Mouse (Mus musculus) MEL (cell line): Measurements from ENCODE around the gene Nphs2. TPM values are rescaled to one million over a fixed set of nuclear protein-coding genes. Genes with fewer than 3 reads are reported as not detected.
"Not testable (repeated sequence)": the region's sequence is repeated elsewhere in the genome, so short reads cannot be mapped to it uniquely, and the experiment has no call there.

Experiments used
- DNase-seq: peaks from one replicate; pipeline ENCODE4 v3.0.0; 2011; ENCODE audit warnings: low read depth, low spot score
- H3K27ac ChIP-seq: 2 replicates; pipeline ENCODE4 v1.5.1; 2012; ENCODE audit warnings: low read depth, mild to moderate bottlenecking, control low read depth, low read length, moderate library complexity; ENCODE audit not compliant: control insufficient read depth
- H3K27me3 ChIP-seq, 2 experiments: fragments of 150-350 bp in 1 of 2; sonication (generic) in 1 of 2; 2 replicates each; pipeline ENCODE4 v1.6.1; 2012; ENCODE audit warnings: low read length in 2 of 2, mild to moderate bottlenecking in 2 of 2, improper control_type of control experiment in 1 of 2, moderate library complexity in 1 of 2; ENCODE audit not compliant: insufficient read depth in 2 of 2, control insufficient read depth in 1 of 2
- H3K36me3 ChIP-seq, 2 experiments: 2 replicates each; pipeline ENCODE4 v1.6.1; 2012 to 2014; ENCODE audit warnings: low read length in 2 of 2, improper control_type of control experiment in 1 of 2, inconsistent platforms in 1 of 2, mild to moderate bottlenecking in 1 of 2; ENCODE audit not compliant: insufficient read depth in 2 of 2, control insufficient read depth in 1 of 2
- H3K4me1 ChIP-seq, 2 experiments: fragments of 150-350 bp in 1 of 2; sonication (generic) in 1 of 2; 2 replicates each; pipeline ENCODE4 v1.6.1; 2012; ENCODE audit warnings: low read length in 2 of 2, improper control_type of control experiment in 1 of 2, mild to moderate bottlenecking in 1 of 2; ENCODE audit not compliant: insufficient read depth in 2 of 2, control insufficient read depth in 1 of 2
- H3K4me3 ChIP-seq, 2 experiments: fragments of 150-350 bp in 1 of 2; sonication (generic) in 1 of 2; 2 replicates each; pipeline ENCODE4 v1.5.1; 2012; ENCODE audit warnings: low read depth in 2 of 2, low read length in 2 of 2, mild to moderate bottlenecking in 2 of 2, moderate library complexity in 2 of 2, control low read depth in 1 of 2, improper control_type of control experiment in 1 of 2; ENCODE audit not compliant: control insufficient read depth in 1 of 2, insufficient read depth in 1 of 2
- H3K79me2 ChIP-seq: 2 replicates; pipeline ENCODE4 v1.6.1; 2012; ENCODE audit warnings: mild to moderate bottlenecking, low read length, moderate library complexity; ENCODE audit not compliant: control insufficient read depth, poor library complexity, insufficient read depth
- H3K9ac ChIP-seq: 2 replicates; pipeline ENCODE4 v1.6.1; 2012; ENCODE audit warnings: low read depth, mild to moderate bottlenecking, control low read depth, low read length, moderate library complexity; ENCODE audit not compliant: control insufficient read depth, poor library complexity, severe bottlenecking
- H3K9me3 ChIP-seq: fragments of 150-350 bp; sonication (generic); replicated peaks from 2 replicates; pipeline ENCODE4 v1.6.1; 2012; ENCODE audit warnings: mild to moderate bottlenecking, low read length, improper control_type of control experiment, moderate library complexity; ENCODE audit not compliant: insufficient read depth
- CHD2 ChIP-seq: IDR thresholded peaks from 2 replicates; pipeline ENCODE4 v1.6.1; 2011; ENCODE audit warnings: low read length, improper control_type of control experiment
- CTCF ChIP-seq, 3 experiments: IDR thresholded peaks in 2 of 3; conservative IDR thresholded peaks in 1 of 3; 2 replicates each; pipeline ENCODE4 v1.5.1; 2011 to 2012; ENCODE audit warnings: low read length in 3 of 3, low read depth in 2 of 3, mild to moderate bottlenecking in 2 of 3, improper control_type of control experiment in 1 of 3, inconsistent platforms in 1 of 3, mixed read lengths in 1 of 3, moderate library complexity in 1 of 3; ENCODE audit not compliant: control insufficient read depth in 1 of 3, insufficient read depth in 1 of 3, poor library complexity in 1 of 3, severe bottlenecking in 1 of 3
- ETS1 ChIP-seq: IDR thresholded peaks from 2 replicates; pipeline ENCODE4 v1.6.1; 2012; ENCODE audit warnings: low read depth, mild to moderate bottlenecking, inconsistent platforms, low read length, improper control_type of control experiment, moderate library complexity
- JUND ChIP-seq: IDR thresholded peaks from 2 replicates; pipeline ENCODE4 v1.6.1; 2011; ENCODE audit warnings: low read depth, mild to moderate bottlenecking, improper control_type of control experiment, low read length
- KAT2A ChIP-seq: conservative IDR thresholded peaks from 2 replicates; pipeline ENCODE4 v1.6.1; 2012; ENCODE audit warnings: low read depth, low read length, improper control_type of control experiment, inconsistent platforms
- MAZ ChIP-seq: IDR thresholded peaks from 2 replicates; pipeline ENCODE4 v1.6.1; 2012; ENCODE audit warnings: low read depth, mild to moderate bottlenecking, inconsistent platforms, low read length, improper control_type of control experiment
- MEF2A ChIP-seq: IDR thresholded peaks from 2 replicates; pipeline ENCODE4 v1.6.1; 2014; ENCODE audit warnings: low read depth, mild to moderate bottlenecking, inconsistent platforms, low read length, improper control_type of control experiment; ENCODE audit not compliant: poor library complexity, insufficient replicate concordance, severe bottlenecking; ENCODE audit errors: extremely low read depth
- MXI1 ChIP-seq: IDR thresholded peaks from 2 replicates; pipeline ENCODE4 v1.6.1; 2011; ENCODE audit warnings: mild to moderate bottlenecking, low read depth, low read length, improper control_type of control experiment
- NELFE ChIP-seq: IDR thresholded peaks from 2 replicates; pipeline ENCODE4 v1.6.1; 2011; ENCODE audit warnings: low read depth, low read length, improper control_type of control experiment
- NRF1 ChIP-seq: IDR thresholded peaks from 2 replicates; pipeline ENCODE4 v1.6.1; 2014; ENCODE audit warnings: low read depth, mild to moderate bottlenecking, inconsistent platforms, low read length, improper control_type of control experiment, moderate library complexity; ENCODE audit not compliant: poor library complexity, insufficient read depth, severe bottlenecking
- POLR2A ChIP-seq, 2 experiments: IDR thresholded peaks; 2 replicates each; pipeline ENCODE4 v1.6.1; 2011 to 2012; ENCODE audit warnings: low read length in 2 of 2, mild to moderate bottlenecking in 2 of 2, control low read depth in 1 of 2, improper control_type of control experiment in 1 of 2, low read depth in 1 of 2, moderate library complexity in 1 of 2; ENCODE audit not compliant: control insufficient read depth in 1 of 2, insufficient read depth in 1 of 2, poor library complexity in 1 of 2
- POLR2AphosphoS2 ChIP-seq: IDR thresholded peaks from 2 replicates; pipeline ENCODE4 v1.6.1; 2011; ENCODE audit warnings: low read length, improper control_type of control experiment
- RCOR1 ChIP-seq: IDR thresholded peaks from 2 replicates; pipeline ENCODE4 v1.6.1; 2012; ENCODE audit warnings: low read depth, mild to moderate bottlenecking, inconsistent platforms, low read length, improper control_type of control experiment
- SIN3A ChIP-seq: IDR thresholded peaks from 2 replicates; pipeline ENCODE4 v1.6.1; 2012; ENCODE audit warnings: low read length, improper control_type of control experiment, inconsistent platforms
- TAL1 ChIP-seq: IDR thresholded peaks from 2 replicates; pipeline ENCODE4 v1.6.1; 2012; ENCODE audit warnings: mild to moderate bottlenecking, inconsistent platforms, low read length, moderate library complexity, mixed read lengths
- TBP ChIP-seq: IDR thresholded peaks from 2 replicates; pipeline ENCODE4 v1.8.0; 2011; ENCODE audit warnings: low read depth, low read length, improper control_type of control experiment
- TCF12 ChIP-seq: IDR thresholded peaks from 2 replicates; pipeline ENCODE4 v1.6.1; 2014; ENCODE audit warnings: low read depth, mild to moderate bottlenecking, inconsistent platforms, low read length, improper control_type of control experiment, moderate library complexity
- UBTF ChIP-seq: IDR thresholded peaks from 2 replicates; pipeline ENCODE4 v1.6.1; 2012; ENCODE audit warnings: low read depth, mild to moderate bottlenecking, inconsistent platforms, low read length, improper control_type of control experiment, moderate library complexity, borderline replicate concordance; ENCODE audit not compliant: insufficient read depth
- USF1 ChIP-seq: IDR thresholded peaks from 2 replicates; pipeline ENCODE4 v1.6.1; 2014; ENCODE audit warnings: low read depth, mild to moderate bottlenecking, inconsistent platforms, low read length, improper control_type of control experiment, moderate library complexity
- USF2 ChIP-seq, 2 experiments: IDR thresholded peaks; 2 replicates each; pipeline ENCODE4 v1.6.1; 2011 to 2012; ENCODE audit warnings: improper control_type of control experiment in 2 of 2, low read length in 2 of 2, borderline replicate concordance in 1 of 2, inconsistent platforms in 1 of 2, low read depth in 1 of 2, mild to moderate bottlenecking in 1 of 2; ENCODE audit not compliant: insufficient read depth in 1 of 2
- ZMIZ1 ChIP-seq: IDR thresholded peaks from 2 replicates; pipeline ENCODE4 v1.6.1; 2012; ENCODE audit warnings: low read depth, mild to moderate bottlenecking, inconsistent platforms, low read length, improper control_type of control experiment, moderate library complexity
- polyA plus RNA-seq, 2 experiments: library from polyadenylated mRNA; stranded (reverse) in 1 of 2; unstranded in 1 of 2; fragments of >175 nt in 1 of 2; fragments of >200 nt in 1 of 2; gene quantifications; 2 replicates each; pipeline versions ENCODE4 v1.2.1 to v1.2.4; 2012; ENCODE audit warnings: low replicate concordance in 2 of 2, low read depth in 1 of 2; ENCODE audit not compliant: insufficient read length in 2 of 2, insufficient read depth in 1 of 2, missing spikeins in 1 of 2
- total RNA-seq: library from RNA; depleted of rRNA; stranded (reverse); fragments of 300-350 nt; gene quantifications from 2 replicates; pipeline ENCODE4 v1.2.3, GENCODE M21; 2012

Gene Nphs2
- total and polyA plus RNA-seq, 3 experiments = not detected

DNA sequence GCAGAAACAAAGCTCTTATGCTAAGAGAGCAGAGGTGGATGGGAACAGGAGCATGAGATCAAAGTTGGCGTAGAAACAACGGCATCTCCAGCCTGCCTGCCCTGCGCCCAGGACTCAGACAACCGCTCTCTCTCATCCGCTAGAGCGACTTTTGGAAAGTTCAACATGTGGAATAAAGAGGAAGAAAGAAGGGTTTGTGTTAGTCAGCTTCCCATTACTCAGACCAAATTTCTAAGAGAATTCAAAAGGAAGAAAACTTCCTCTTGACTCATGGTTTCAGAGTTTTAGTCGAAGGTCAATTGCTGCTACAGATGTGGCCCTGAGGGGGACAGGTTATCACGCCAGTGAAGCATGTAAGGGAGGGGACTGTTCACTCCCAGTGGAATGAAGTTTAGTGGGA lies 46.6 kb upstream of the Nphs2 start:
- H3K9me3 ChIP-seq = no peaks in the 10 kb centered on the region
- H3K9ac ChIP-seq = no peak overlapping the region
- no peaks in the 10 kb centered on the region for H3K36me3 ChIP-seq
- no peak overlapping the region for H3K4me3 ChIP-seq
- no peak overlapping the region for H3K27ac ChIP-seq
- H3K79me2 ChIP-seq = no peaks in the 10 kb centered on the region
- DNase-seq = no peak
- TF ChIP-seq USF1 (no peak), MAZ (no peak), CHD2 (no peak), MXI1 (no peak), JUND (no peak), RCOR1 (no peak), TAL1 (no peak), ZMIZ1 (no peak), USF2 (IDR thresholded peaks at IDR 0.05; ENCODE audit: borderline replicate concordance in 1 of 2, insufficient read depth in 1 of 2, low read depth in 1 of 2, low read length in 2 of 2) (no peak), TBP (no peak), MEF2A (no peak), SIN3A (no peak), POLR2A (IDR thresholded peaks at IDR 0.05; ENCODE audit: control insufficient read depth in 1 of 2, insufficient read depth in 1 of 2, low read depth in 1 of 2, low read length in 2 of 2, poor library complexity in 1 of 2) (no peak), NELFE (no peak)
- H3K27me3 ChIP-seq = no peaks in the 10 kb centered on the region
- no peaks in the 10 kb centered on the region for H3K4me1 ChIP-seq

DNA sequence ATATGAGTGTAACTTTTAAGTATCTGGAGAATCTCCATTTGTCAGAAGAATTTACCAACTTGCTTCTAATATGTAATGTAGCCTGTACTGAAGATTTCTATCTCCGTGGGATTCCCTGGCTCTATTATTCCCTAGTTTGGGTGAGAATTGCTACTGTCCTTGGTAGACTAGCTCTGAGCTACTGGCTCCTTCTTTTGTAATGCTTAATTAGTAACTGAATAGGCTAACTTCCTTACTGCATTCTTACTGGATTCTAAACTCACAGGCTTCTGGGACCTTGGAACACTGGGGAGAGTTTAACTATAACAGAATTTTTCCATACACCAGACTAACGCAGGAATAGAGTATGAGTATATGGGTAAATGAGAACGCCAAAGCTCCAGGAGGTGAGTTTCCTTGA lies 42.0 kb upstream of the Nphs2 start:
- H3K27me3 ChIP-seq, H3K27ac ChIP-seq, H3K9me3 ChIP-seq, DNase-seq, H3K9ac ChIP-seq, H3K4me3 ChIP-seq, H3K4me1 ChIP-seq, H3K79me2 ChIP-seq, H3K36me3 ChIP-seq: not testable (repeated sequence)

DNA sequence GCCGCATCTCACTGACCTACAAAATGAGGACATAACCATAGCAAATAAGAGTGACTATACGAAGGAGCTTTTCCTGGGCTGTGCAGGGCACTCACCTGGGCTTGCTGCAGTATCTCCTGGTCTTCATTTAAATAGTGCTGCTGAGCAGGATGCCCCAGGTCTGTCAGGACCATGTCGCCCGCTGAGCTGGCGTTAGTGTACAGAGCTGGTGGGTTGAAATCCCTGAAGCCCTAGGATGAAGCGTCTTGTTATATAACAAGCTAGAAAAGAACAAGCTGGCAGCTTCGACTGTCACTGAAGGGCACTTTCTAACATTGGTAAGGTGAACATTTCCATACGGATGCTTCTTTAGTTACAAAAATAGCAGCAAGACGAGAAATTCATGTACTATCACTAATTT lies 40.1 kb upstream of the Nphs2 start:
- Histone ChIP-seq H3K4me1 (no peaks in the 10 kb centered on the region), H3K9ac (no peak overlapping the region), H3K79me2 (no peaks in the 10 kb centered on the region), H3K9me3 (no peaks in the 10 kb centered on the region), H3K36me3 (no peaks in the 10 kb centered on the region), H3K27me3 (no peaks in the 10 kb centered on the region), H3K4me3 (no peak overlapping the region), H3K27ac (no peak overlapping the region)
- no peak for DNase-seq
- TF ChIP-seq USF2 (IDR thresholded peaks at IDR 0.05; ENCODE audit: borderline replicate concordance in 1 of 2, insufficient read depth in 1 of 2, low read depth in 1 of 2, low read length in 2 of 2) = no peak
- TF ChIP-seq NELFE = no peak
- TF ChIP-seq KAT2A = no peak
- TF ChIP-seq POLR2AphosphoS2 = no peak
- TF ChIP-seq CTCF (IDR thresholded peaks at IDR 0.05 in 2 of 3, conservative IDR thresholded peaks at IDR 0.05 in 1 of 3; ENCODE audit: control insufficient read depth in 1 of 3, insufficient read depth in 1 of 3, low read depth in 2 of 3, low read length in 3 of 3, poor library complexity in 1 of 3, severe bottlenecking in 1 of 3) = no peak
- no peak for TF ChIP-seq TCF12
- no peak for TF ChIP-seq NRF1
- TF ChIP-seq ETS1 = no peak
- no peak for TF ChIP-seq UBTF
